ENCODE assay signal across 17 mouse cellular contexts in the genomic region with DNA sequence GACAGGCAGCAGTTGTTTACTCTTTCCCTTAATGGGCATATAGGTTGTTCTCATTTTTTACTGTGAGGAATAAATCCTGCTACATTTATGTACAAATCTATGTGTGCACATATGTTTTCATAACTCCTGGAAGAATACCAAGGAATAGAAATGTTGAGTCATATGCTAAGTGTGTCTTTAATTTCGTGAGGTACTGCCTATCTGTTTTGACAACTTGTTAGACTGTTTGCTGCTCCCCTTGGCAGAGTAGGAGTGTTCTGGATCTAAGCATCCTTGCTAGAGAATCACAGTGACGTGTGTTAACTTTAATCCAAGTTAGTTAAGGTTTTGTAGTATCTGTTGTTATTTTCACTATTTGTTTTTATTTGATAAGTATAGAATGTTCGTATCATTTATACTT.
"Had no signal": no experiment of that assay in that cellular context is flagged by ENCODE, and none has a peak within 500 bp of the region (broad histone marks: within the 10 kb centered on the region; RNA-seq: fewer than 3 reads in every experiment).

No protein-coding gene starts in this region.

- H3K9ac ChIP-seq: kidney, embryonic 15.5 days; liver, embryonic 13.5 days; midbrain, embryonic 13.5 days; neural tube, embryonic 13.5 days had no signal

- ATAC-seq: midbrain, embryonic 13.5 days; midbrain, embryonic 16.5 days had no signal

- H3K36me3 ChIP-seq: kidney, embryonic 15.5 days; liver, embryonic 13.5 days; midbrain, embryonic 10.5 days; midbrain, embryonic 13.5 days; neural tube, embryonic 13.5 days had no signal

- H3K27me3 ChIP-seq: kidney, embryonic 15.5 days; liver, embryonic 13.5 days; megakaryocyte, embryonic 14.5 days; midbrain, embryonic 13.5 days; neural tube, embryonic 13.5 days had no signal

- H3K9me3 ChIP-seq: kidney, embryonic 15.5 days; liver, embryonic 13.5 days; megakaryocyte, embryonic 14.5 days; midbrain, embryonic 10.5 days; midbrain, embryonic 13.5 days; neural tube, embryonic 13.5 days had no signal

- H3K4me1 ChIP-seq: kidney, embryonic 15.5 days; liver, embryonic 13.5 days; megakaryocyte, embryonic 14.5 days; midbrain, embryonic 10.5 days; midbrain, embryonic 13.5 days; neural tube, embryonic 13.5 days had no signal

- H3K4me2 ChIP-seq: kidney, embryonic 15.5 days; liver, embryonic 13.5 days; midbrain, embryonic 13.5 days; neural tube, embryonic 13.5 days had no signal

- DNase-seq: kidney, postnatal 10 days; kidney, postnatal 36 days; layer of hippocampus, postnatal 36 days; liver, embryonic 13.5 days; lung, adult 2 months; lung, postnatal 14 days; retina, postnatal 1 day; thymus, postnatal 36 days had no signal

- H3K27ac ChIP-seq: kidney, embryonic 15.5 days; left cerebral cortex, adult 2 months; liver, embryonic 13.5 days; macrophage; midbrain, embryonic 10.5 days; midbrain, embryonic 13.5 days; neural tube, embryonic 13.5 days had no signal

- H3K4me3 ChIP-seq: kidney, embryonic 15.5 days; left cerebral cortex, adult 2 months; liver, embryonic 13.5 days; megakaryocyte, embryonic 14.5 days; midbrain, embryonic 10.5 days; midbrain, embryonic 13.5 days; myocyte; neural tube, embryonic 13.5 days had no signal
